Mouse (Mus musculus): Measurements from ENCODE around the gene Fbxl12. TPM values are rescaled to one million over a fixed set of nuclear protein-coding genes. Genes with fewer than 3 reads are reported as not detected.

Gene Fbxl12
- polyA plus RNA-seq, 1 experiment from 2014 or later: 14.1 TPM

DNA sequence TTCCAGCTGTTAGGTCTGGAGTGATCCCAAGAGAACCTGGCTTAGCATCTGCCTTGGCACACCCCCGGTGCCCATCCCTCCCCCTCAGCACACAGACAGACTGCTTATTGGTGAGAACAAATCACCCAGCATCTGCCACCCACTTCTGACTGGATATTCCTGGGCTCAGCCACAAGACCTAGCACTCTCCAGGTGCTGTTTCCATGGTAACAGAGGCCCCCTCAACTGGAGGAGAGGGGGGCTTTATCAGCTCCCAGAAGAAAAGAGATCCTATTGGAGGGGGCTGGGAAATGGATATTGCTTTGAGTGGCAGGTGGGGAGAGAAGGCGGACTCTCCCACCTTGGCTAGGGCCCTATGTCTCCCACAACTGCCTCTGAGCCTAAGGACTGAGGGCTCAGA, 19.4 kb upstream of the Fbxl12 start:
- no peak overlapping the region for H3K9ac ChIP-seq (ENCODE audit: low read length)
- no peaks in the 10 kb centered on the region for H3K27me3 ChIP-seq (ENCODE audit: control insufficient read depth, insufficient read depth, low read length)
- H3K9me3 ChIP-seq (ENCODE audit: control insufficient read depth, low read length): no peaks in the 10 kb centered on the region
- H3K4me2 ChIP-seq (ENCODE audit: low read depth, severe bottlenecking): no peak overlapping the region
- H3K27ac ChIP-seq (replicated peaks; ENCODE audit: low read depth, low read length): no peak overlapping the region
- no peak for DNase-seq (ENCODE audit: low spot score)
- H3K4me1 ChIP-seq (ENCODE audit: control insufficient read depth, insufficient read depth, low read length): no peaks in the 10 kb centered on the region
- H3K36me3 ChIP-seq (ENCODE audit: control insufficient read depth, insufficient read depth, low read length): peaks cover 25% of the 10 kb centered on the region
- H3K4me3 ChIP-seq (ENCODE audit: low read depth, low read length): no peak overlapping the region
- no peak for ATAC-seq (ENCODE audit: insufficient number of reproducible peaks, low FRiP score, low TSS enrichment, low read depth)
- WGBS: 90% methylated on average over 2 of the region's 2 CpGs

DNA sequence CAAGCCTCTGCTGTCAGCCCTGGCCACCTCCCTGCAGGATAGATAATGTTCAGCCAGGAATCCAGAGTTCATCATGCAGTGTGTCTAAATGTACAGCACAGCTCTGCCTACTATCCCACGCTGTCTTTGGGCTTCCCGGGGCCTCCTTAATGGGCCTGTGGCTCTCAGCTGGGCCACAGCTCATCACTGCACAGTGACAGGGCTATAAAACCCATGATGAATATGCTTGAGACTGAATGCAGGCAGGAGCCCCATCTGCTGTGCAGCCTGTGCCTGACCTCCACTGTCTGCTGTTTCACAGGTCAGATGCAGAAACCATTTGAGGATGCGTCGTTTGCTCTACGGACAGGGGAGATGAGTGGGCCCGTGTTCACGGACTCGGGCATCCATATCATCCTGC, 18.3 kb upstream of the Fbxl12 start:
- Histone ChIP-seq H3K9ac (ENCODE audit: low read length) (no peak overlapping the region), H3K9me3 (ENCODE audit: control insufficient read depth, low read length) (no peaks in the 10 kb centered on the region), H3K4me3 (ENCODE audit: low read depth, low read length) (no peak overlapping the region), H3K27ac (replicated peaks; ENCODE audit: low read depth, low read length) (no peak overlapping the region), H3K36me3 (ENCODE audit: control insufficient read depth, insufficient read depth, low read length) (peaks cover 32% of the 10 kb centered on the region), H3K4me2 (ENCODE audit: low read depth, severe bottlenecking) (no peak overlapping the region), H3K4me1 (ENCODE audit: control insufficient read depth, insufficient read depth, low read length) (no peaks in the 10 kb centered on the region), H3K27me3 (ENCODE audit: control insufficient read depth, insufficient read depth, low read length) (no peaks in the 10 kb centered on the region)
- DNase-seq (ENCODE audit: low spot score) (no peak), ATAC-seq (ENCODE audit: insufficient number of reproducible peaks, low FRiP score, low TSS enrichment, low read depth) (no peak)
- WGBS: 87% methylated on average over 8 of the region's 8 CpGs

DNA sequence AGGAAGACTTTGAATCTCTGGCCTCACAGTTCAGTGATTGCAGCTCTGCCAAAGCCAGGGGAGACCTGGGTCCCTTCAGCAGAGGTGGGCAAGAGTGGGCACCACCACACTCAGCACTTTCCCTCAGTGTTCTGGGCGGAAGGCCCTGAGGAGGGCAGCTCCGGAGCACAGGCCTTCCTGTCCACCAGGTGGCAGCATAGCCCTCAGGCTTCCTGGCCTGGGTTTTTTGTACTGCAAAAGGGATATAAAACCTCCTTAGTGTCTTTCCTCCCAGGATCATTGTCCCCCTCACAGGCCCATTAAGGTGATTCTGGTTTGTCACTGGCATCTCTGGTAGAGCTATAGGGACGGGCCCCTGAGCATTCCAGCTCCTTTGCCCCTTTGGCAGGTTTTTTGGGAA, 17.8 kb upstream of the Fbxl12 start:
- no peaks in the 10 kb centered on the region for H3K9me3 ChIP-seq (ENCODE audit: control insufficient read depth, low read length)
- DNase-seq (ENCODE audit: low spot score) (peak; percentile 74), ATAC-seq (ENCODE audit: insufficient number of reproducible peaks, low FRiP score, low TSS enrichment, low read depth) (no peak)
- peaks cover 37% of the 10 kb centered on the region for H3K36me3 ChIP-seq (ENCODE audit: control insufficient read depth, insufficient read depth, low read length)
- no peak overlapping the region for H3K4me2 ChIP-seq (ENCODE audit: low read depth, severe bottlenecking)
- H3K9ac ChIP-seq (ENCODE audit: low read length): no peak overlapping the region
- H3K4me3 ChIP-seq (ENCODE audit: low read depth, low read length): no peak overlapping the region
- H3K4me1 ChIP-seq (ENCODE audit: control insufficient read depth, insufficient read depth, low read length): no peaks in the 10 kb centered on the region
- H3K27ac ChIP-seq (replicated peaks; ENCODE audit: low read depth, low read length): no peak overlapping the region
- 50% methylated on average over 3 of the region's 3 CpGs for WGBS
- H3K27me3 ChIP-seq (ENCODE audit: control insufficient read depth, insufficient read depth, low read length): no peaks in the 10 kb centered on the region

DNA sequence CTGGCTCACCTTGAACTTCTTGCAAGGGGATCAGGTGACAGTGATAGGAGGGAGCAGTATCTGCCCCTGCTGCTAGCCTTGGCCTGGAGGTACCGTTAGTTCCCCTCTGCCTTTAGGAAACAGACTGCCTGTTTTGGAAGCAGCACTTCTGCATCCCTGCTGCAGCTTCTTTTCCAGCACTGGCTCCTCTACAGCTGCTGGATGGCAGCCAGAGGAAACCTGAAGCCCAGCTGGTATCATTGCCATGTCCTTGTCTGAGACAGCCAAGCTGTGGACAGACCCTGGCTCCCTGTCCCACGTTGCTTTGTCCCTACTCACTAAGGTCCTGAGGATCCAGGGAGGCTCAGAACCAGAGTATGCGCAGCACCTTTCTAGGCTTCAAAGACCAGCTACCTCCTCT, 13.0 kb upstream of the Fbxl12 start:
- WGBS: 87% methylated on average over 3 of the region's 3 CpGs
- H3K9me3 ChIP-seq (ENCODE audit: control insufficient read depth, low read length): no peaks in the 10 kb centered on the region
- no peak overlapping the region for H3K9ac ChIP-seq (ENCODE audit: low read length)
- peaks cover 8% of the 10 kb centered on the region for H3K4me1 ChIP-seq (ENCODE audit: control insufficient read depth, insufficient read depth, low read length)
- no peak overlapping the region for H3K4me3 ChIP-seq (ENCODE audit: low read depth, low read length)
- no peak overlapping the region for H3K4me2 ChIP-seq (ENCODE audit: low read depth, severe bottlenecking)
- no peaks in the 10 kb centered on the region for H3K27me3 ChIP-seq (ENCODE audit: control insufficient read depth, insufficient read depth, low read length)
- DNase-seq (ENCODE audit: low spot score): no peak
- peaks cover 42% of the 10 kb centered on the region for H3K36me3 ChIP-seq (ENCODE audit: control insufficient read depth, insufficient read depth, low read length)
- no peak for ATAC-seq (ENCODE audit: insufficient number of reproducible peaks, low FRiP score, low TSS enrichment, low read depth)
- no peak overlapping the region for H3K27ac ChIP-seq (replicated peaks; ENCODE audit: low read depth, low read length)

DNA sequence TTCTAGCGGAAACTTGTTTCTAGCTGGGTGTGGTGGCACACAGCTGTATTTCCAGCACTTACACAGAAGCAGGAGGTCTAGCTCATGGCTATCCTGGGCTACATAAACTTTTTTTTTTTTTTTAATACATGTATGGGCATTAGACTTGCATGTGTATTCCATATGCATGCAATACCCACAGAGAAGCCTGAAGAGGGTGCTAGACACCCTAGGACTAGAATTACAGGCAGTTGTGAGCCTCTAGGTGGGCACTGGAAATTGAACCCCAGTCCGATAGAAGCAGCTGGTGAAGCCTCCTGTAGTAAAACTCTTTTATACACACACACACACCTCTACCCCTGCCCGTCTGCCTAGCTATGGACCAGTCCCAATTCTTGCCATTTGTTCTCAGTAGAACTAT, 9.3 kb upstream of the Fbxl12 start:
- WGBS: 76% methylated on average over 3 of the region's 3 CpGs
- no peaks in the 10 kb centered on the region for H3K27me3 ChIP-seq (ENCODE audit: control insufficient read depth, insufficient read depth, low read length)
- no peak overlapping the region for H3K4me2 ChIP-seq (ENCODE audit: low read depth, severe bottlenecking)
- H3K4me3 ChIP-seq (ENCODE audit: low read depth, low read length): no peak overlapping the region
- DNase-seq (ENCODE audit: low spot score) (no peak), ATAC-seq (ENCODE audit: insufficient number of reproducible peaks, low FRiP score, low TSS enrichment, low read depth) (no peak)
- peaks cover 10% of the 10 kb centered on the region for H3K4me1 ChIP-seq (ENCODE audit: control insufficient read depth, insufficient read depth, low read length)
- peaks cover 25% of the 10 kb centered on the region for H3K36me3 ChIP-seq (ENCODE audit: control insufficient read depth, insufficient read depth, low read length)
- no peaks in the 10 kb centered on the region for H3K9me3 ChIP-seq (ENCODE audit: control insufficient read depth, low read length)
- no peak overlapping the region for H3K9ac ChIP-seq (ENCODE audit: low read length)
- no peak overlapping the region for H3K27ac ChIP-seq (replicated peaks; ENCODE audit: low read depth, low read length)

DNA sequence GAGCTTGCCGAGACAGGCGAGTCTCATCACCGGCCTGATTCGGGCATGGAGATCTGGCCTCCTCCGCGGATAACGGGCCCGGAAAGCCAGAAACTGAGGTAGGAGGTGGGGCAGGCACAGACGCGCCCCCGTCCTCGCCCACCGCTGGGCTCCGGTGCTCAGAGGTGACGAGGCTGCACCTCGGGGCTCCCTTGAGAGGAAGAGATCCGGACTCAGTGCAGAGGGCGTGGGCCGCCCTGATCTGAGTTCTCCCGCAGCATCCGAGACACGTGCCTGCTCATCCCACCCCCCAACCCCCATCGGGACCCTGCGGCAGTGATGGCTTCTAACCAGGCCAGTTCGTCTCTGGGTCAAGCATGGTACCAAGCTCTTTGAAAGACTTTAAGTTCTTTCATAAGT, 7.7 kb upstream of the Fbxl12 start:
- H3K9ac ChIP-seq (ENCODE audit: low read length): peak overlapping the region; percentile 76

DNA sequence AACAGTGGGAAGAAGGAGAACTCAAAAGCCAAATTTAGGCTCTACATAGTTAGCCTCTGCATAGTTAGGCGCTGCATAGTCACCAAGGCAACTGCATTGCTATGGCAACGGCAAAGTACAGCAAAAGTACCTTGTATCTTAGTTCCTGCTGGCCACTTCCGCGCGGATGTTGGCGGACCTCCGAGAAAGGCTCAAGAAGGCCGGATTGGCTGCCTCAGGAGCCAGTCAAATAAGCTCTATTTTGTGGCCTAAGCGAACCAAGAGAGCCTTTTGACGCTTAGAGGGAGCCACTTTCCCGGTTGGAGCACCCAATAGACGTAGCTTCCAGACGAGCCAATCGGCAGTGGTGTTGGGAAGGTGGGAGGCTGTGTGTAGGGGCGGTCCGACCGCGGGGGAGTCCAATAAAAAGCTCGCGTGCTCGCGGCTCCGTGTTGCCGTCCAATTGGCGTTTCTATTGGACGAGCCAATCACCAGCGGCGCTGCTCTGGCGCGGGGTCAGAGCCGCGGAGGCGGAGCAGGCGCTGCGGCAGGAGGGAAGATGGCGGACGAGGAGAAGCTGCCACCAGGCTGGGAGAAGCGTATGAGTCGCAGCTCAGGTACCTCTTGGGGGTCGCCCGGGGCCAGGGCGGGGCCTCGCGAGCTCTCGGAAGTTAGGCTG, 7.2 kb upstream of the Fbxl12 start, which contains the start of gene Pin1:
Pin1 (plus strand) TSS at position 494 of the 658 bp plus-strand sequence.
- Histone ChIP-seq H3K4me2 (ENCODE audit: low read depth, severe bottlenecking) (peak within 1 kb of the TSS; percentile 50), H3K9ac (ENCODE audit: low read length) (peak within 1 kb of the TSS; percentile 76), H3K27me3 (ENCODE audit: control insufficient read depth, insufficient read depth, low read length) (no peaks in the 10 kb centered on the region), H3K9me3 (ENCODE audit: control insufficient read depth, low read length) (no peaks in the 10 kb centered on the region), H3K36me3 (ENCODE audit: control insufficient read depth, insufficient read depth, low read length) (peaks cover 11% of the 10 kb centered on the region; the same call in 1 of the 2 replicates), H3K27ac (replicated peaks; ENCODE audit: low read depth, low read length) (no peak within 1 kb of the TSS), H3K4me1 (ENCODE audit: control insufficient read depth, insufficient read depth, low read length) (peaks cover 10% of the 10 kb centered on the region), H3K4me3 (ENCODE audit: low read depth, low read length) (peak within 1 kb of the TSS; percentile 82)
- under 1% methylated on average over 45 of the region's 45 CpGs for WGBS
- ATAC-seq (ENCODE audit: insufficient number of reproducible peaks, low FRiP score, low TSS enrichment, low read depth) (peak; percentile 99), DNase-seq (ENCODE audit: low spot score) (peak; percentile 97)

More for the DNA sequence above, 7.7 kb upstream of the Fbxl12 start:
- Histone ChIP-seq H3K27ac (replicated peaks; ENCODE audit: low read depth, low read length) (no peak overlapping the region), H3K4me3 (ENCODE audit: low read depth, low read length) (peak overlapping the region; percentile 82), H3K9me3 (ENCODE audit: control insufficient read depth, low read length) (no peaks in the 10 kb centered on the region), H3K4me1 (ENCODE audit: control insufficient read depth, insufficient read depth, low read length) (peaks cover 10% of the 10 kb centered on the region), H3K36me3 (ENCODE audit: control insufficient read depth, insufficient read depth, low read length) (peaks cover 12% of the 10 kb centered on the region), H3K4me2 (ENCODE audit: low read depth, severe bottlenecking) (peak overlapping the region; percentile 50), H3K27me3 (ENCODE audit: control insufficient read depth, insufficient read depth, low read length) (no peaks in the 10 kb centered on the region)
- ATAC-seq (ENCODE audit: insufficient number of reproducible peaks, low FRiP score, low TSS enrichment, low read depth) (peak; percentile 9), DNase-seq (ENCODE audit: low spot score) (no peak)
- under 1% methylated on average over 25 of the region's 25 CpGs for WGBS

DNA sequence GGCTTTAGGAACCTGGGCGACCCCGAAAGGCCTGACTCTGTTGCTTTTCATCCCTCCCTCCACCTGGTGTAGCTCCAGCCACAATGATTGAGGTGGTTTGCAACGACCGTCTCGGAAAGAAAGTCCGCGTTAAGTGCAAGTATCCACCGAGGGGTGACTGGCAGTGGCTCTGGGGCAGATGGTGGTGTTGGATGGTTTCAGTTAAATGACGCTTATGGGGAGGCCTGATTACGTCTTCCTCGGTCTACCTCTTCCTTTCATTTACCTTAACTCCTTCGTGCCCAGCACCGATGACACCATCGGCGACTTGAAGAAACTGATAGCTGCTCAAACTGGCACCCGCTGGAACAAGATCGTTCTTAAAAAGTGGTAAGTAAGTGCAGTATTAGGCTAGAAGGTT, 554 bp upstream of the Fbxl12 start:
- WGBS: 6% methylated on average over 17 of the region's 17 CpGs
- no peak overlapping the region for H3K27ac ChIP-seq (replicated peaks; ENCODE audit: low read depth, low read length)
- H3K4me3 ChIP-seq (ENCODE audit: low read depth, low read length): peak overlapping the region; percentile 85
- H3K4me1 ChIP-seq (ENCODE audit: control insufficient read depth, insufficient read depth, low read length): peaks cover 3% of the 10 kb centered on the region; the same call in 1 of the 2 replicates
- H3K9ac ChIP-seq (ENCODE audit: low read length): peak overlapping the region; percentile 68
- ATAC-seq (ENCODE audit: insufficient number of reproducible peaks, low FRiP score, low TSS enrichment, low read depth) (no peak), DNase-seq (ENCODE audit: low spot score) (no peak)
- no peaks in the 10 kb centered on the region for H3K9me3 ChIP-seq (ENCODE audit: control insufficient read depth, low read length)
- no peaks in the 10 kb centered on the region for H3K36me3 ChIP-seq (ENCODE audit: control insufficient read depth, insufficient read depth, low read length)
- peak overlapping the region; percentile 88 for H3K4me2 ChIP-seq (ENCODE audit: low read depth, severe bottlenecking)
- no peaks in the 10 kb centered on the region for H3K27me3 ChIP-seq (ENCODE audit: control insufficient read depth, insufficient read depth, low read length)

DNA sequence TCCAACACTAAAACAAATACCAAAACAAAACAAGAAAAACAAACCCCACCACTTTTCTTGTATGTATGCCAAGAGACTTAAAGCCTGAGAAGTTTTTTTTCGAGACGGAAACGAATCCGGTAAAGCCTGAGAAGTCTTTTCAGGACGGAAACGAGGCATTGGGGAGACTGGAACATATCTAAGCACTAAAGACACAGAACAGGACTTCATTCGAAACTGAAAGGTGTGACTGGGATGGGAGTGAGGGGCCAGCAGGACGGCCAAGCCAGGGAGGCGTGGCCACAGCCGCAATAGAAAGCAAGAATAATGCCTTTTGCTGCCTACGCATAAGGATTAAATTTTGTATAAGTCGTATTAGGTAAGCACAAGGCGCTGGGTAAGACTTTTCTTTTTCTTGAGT, 786 bp downstream of the Fbxl12 start:
- WGBS: 12% methylated on average over 13 of the region's 13 CpGs
- no peaks in the 10 kb centered on the region for H3K36me3 ChIP-seq (ENCODE audit: control insufficient read depth, insufficient read depth, low read length)
- peak overlapping the region; percentile 53 for H3K9ac ChIP-seq (ENCODE audit: low read length)
- DNase-seq (ENCODE audit: low spot score) (no peak), ATAC-seq (ENCODE audit: insufficient number of reproducible peaks, low FRiP score, low TSS enrichment, low read depth) (no peak)
- no peaks in the 10 kb centered on the region for H3K9me3 ChIP-seq (ENCODE audit: control insufficient read depth, low read length)
- H3K4me3 ChIP-seq (ENCODE audit: low read depth, low read length): peak overlapping the region; percentile 85
- H3K27me3 ChIP-seq (ENCODE audit: control insufficient read depth, insufficient read depth, low read length): no peaks in the 10 kb centered on the region
- H3K4me1 ChIP-seq (ENCODE audit: control insufficient read depth, insufficient read depth, low read length): peaks cover 3% of the 10 kb centered on the region; the same call in 1 of the 2 replicates
- H3K27ac ChIP-seq (replicated peaks; ENCODE audit: low read depth, low read length): no peak overlapping the region
- peak overlapping the region; percentile 88 for H3K4me2 ChIP-seq (ENCODE audit: low read depth, severe bottlenecking)

All from limb, embryonic 11.5 days (tissue).